Mouse (Mus musculus) myocyte (in vitro differentiated cells): ENCODE data around the gene Angptl6.

Source experiments
- CEBPB ChIP-seq: IDR thresholded peaks from 2 replicates; pipeline ENCODE4 v1.6.1; 2011; ENCODE audit warnings: mild to moderate bottlenecking, moderate library complexity; ENCODE audit not compliant: poor library complexity, insufficient read depth, severe bottlenecking
- POLR2A ChIP-seq: IDR thresholded peaks from one replicate; pipeline ENCODE4 v1.6.1; 2011; ENCODE audit warnings: low read depth, mild to moderate bottlenecking, control low read depth, moderate library complexity; ENCODE audit not compliant: insufficient read length
- POLR2AphosphoS2 ChIP-seq: IDR thresholded peaks from one replicate; pipeline ENCODE4 v1.6.1; 2011; ENCODE audit warnings: low read depth, control low read depth; ENCODE audit not compliant: insufficient read length
- TCF12 ChIP-seq: IDR thresholded peaks from one replicate; pipeline ENCODE4 v1.6.1; 2011; ENCODE audit warnings: mild to moderate bottlenecking, control low read depth; ENCODE audit not compliant: poor library complexity, insufficient read depth, severe bottlenecking
- TCF3 ChIP-seq: IDR thresholded peaks from one replicate; pipeline ENCODE4 v1.6.1; 2011; ENCODE audit warnings: low read depth, control low read depth; ENCODE audit not compliant: insufficient read length
- USF1 ChIP-seq: IDR thresholded peaks from one replicate; pipeline ENCODE4 v1.6.1; 2011; ENCODE audit warnings: low read depth, mild to moderate bottlenecking, control low read depth, moderate library complexity

- TF ChIP-seq POLR2A (no peak), USF1 (no peak), CEBPB (no peak), TCF12 (no peak), TCF3 (no peak), POLR2AphosphoS2 (no peak)
These were observed 44.6 kb downstream of the Angptl6 start for GRCm38 (mm10) chr9:20834881-20835280.
